1 mouse cellular context compared by ENCODE assay signal in genomic region chr4:107066252-107067124, GRCm38 (mm10).
TF ChIP-seq lines count a peak whose summit lies in the region.

Mrpl37 (minus strand) TSS chr4:107066868.
Cyb5rl (plus strand) TSS chr4:107066988.

TF ChIP-seq in MEL, 35 proteins besides CTCF, POLR2A, EP300 and RAD21 (continued from another document):
- TF ChIP-seq NELFE (IDR thresholded peaks at IDR 0.05; ENCODE audit: low read depth, low read length) (peak; percentile 89), KAT2A (conservative IDR thresholded peaks at IDR 0.05; ENCODE audit: low read depth, low read length) (no peak; the same call in 1 of the 2 replicates), TAL1 (IDR thresholded peaks at IDR 0.05; ENCODE audit: low read length) (no peak), JUND (IDR thresholded peaks at IDR 0.05; ENCODE audit: low read depth, low read length) (no peak), GATA1 (IDR thresholded peaks at IDR 0.05; ENCODE audit: low read depth, low read length) (no peak), GABPA (IDR thresholded peaks at IDR 0.05; ENCODE audit: low read depth, low read length) (no peak), MXI1 (IDR thresholded peaks at IDR 0.05; ENCODE audit: low read depth, low read length) (peak; percentile 98), TBP (IDR thresholded peaks at IDR 0.05; ENCODE audit: low read depth, low read length) (peak; percentile 93), POLR2AphosphoS5 (IDR thresholded peaks at IDR 0.05; ENCODE audit: borderline replicate concordance, low read depth, low read length) (no peak), USF1 (IDR thresholded peaks at IDR 0.05; ENCODE audit: low read depth, low read length) (peak; percentile 71), POLR2AphosphoS2 (IDR thresholded peaks at IDR 0.05; ENCODE audit: low read length) (peak; percentile 93), SIN3A (IDR thresholded peaks at IDR 0.05; ENCODE audit: low read length) (peak; percentile 76)
